Mouse (Mus musculus): ENCODE results near the gene Padi3. TPM values are rescaled to one million over a fixed set of nuclear protein-coding genes. Genes with fewer than 3 reads are reported as not detected.

Padi3 gene
- total RNA-seq, 4 experiments from 2014 or later: not detected

Other genes starting within 250 kb of the Padi3 start
- 10 to 100 TPM; 68.0 to 98.1 (median 77.8) TPM for gene Arhgef10l, start 144.6 kb downstream of the Padi3 start, total RNA-seq (2022)
- 10 to 100 TPM; 82.4 to 85.0 (median 84.4) TPM for gene Rcc2, start 110.1 kb downstream of the Padi3 start, total RNA-seq (2022)
- under 1 TPM in 3 of 4 experiments, not detected in 1; 0.18 to 0.80 (median 0.20) TPM for gene Padi6, start 68.0 kb downstream of the Padi3 start, total RNA-seq (2022)
- gene Padi4, start 36.4 kb downstream of the Padi3 start, total RNA-seq (2022): 1 to 10 TPM in 1 of 4 experiments, not detected in 3; 1.6 TPM
- gene Padi1, start 35.1 kb upstream of the Padi3 start, total RNA-seq (2022): under 1 TPM in 2 of 4 experiments, not detected in 2; 0.11 to 0.16 TPM
- 10 to 100 TPM; 18.8 to 23.9 (median 23.5) TPM for gene Padi2, start 95.7 kb upstream of the Padi3 start, total RNA-seq (2022)
- gene Sdhb, start 150.6 kb upstream of the Padi3 start, total RNA-seq (2022): 100 to 1,000 TPM; 186 to 203 (median 195) TPM
- 100 to 1,000 TPM; 141 to 156 (median 150) TPM for gene Atp13a2, start 176.2 kb upstream of the Padi3 start, total RNA-seq (2022)
- 1 to 10 TPM; 1.8 to 5.2 (median 3.3) TPM for gene Mfap2, start 199.8 kb upstream of the Padi3 start, total RNA-seq (2022)
- 10 to 100 TPM; 44.2 to 69.2 (median 54.3) TPM for gene Crocc, start 249.9 kb upstream of the Padi3 start, total RNA-seq (2022)

All from left cerebral cortex, adult 8-10 months (tissue).